ENCODE assay signal across 7 mouse cellular contexts in the genomic region with DNA sequence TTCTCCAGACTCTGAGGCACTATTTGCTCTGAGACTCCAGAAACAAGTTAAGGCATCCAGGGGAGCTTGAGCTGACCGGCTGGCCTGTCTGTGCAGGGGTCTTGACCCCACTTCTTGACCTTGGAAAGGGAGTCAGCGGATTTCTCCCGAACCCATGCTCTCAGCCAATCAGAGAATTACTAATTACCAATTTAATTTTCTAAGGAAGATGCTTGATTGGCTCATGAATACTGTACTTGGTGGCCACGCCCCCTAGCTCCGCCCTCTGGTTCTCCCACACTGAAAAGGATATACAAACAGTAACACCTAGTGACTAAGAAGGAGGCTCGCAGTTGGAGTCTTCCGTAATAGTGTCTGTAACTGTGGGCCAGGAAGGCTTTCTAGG. TPM values are rescaled to one million over a fixed set of nuclear protein-coding genes. Genes with fewer than 3 reads are reported as not detected.
DNase-seq lines count a peak whose midpoint lies in the region; ATAC-seq and TF ChIP-seq lines count a peak whose summit lies in the region.

No protein-coding gene starts in this region.

- no peak overlapping the region for H3K4me3 ChIP-seq in hindbrain, embryonic 15.5 days
- no peak overlapping the region for H3K4me3 ChIP-seq in liver, embryonic 11.5 days (ENCODE audit: low read depth, low read length)
- H3K4me3 ChIP-seq in neural tube, embryonic 13.5 days = no peak overlapping the region
- no peak overlapping the region for H3K4me3 ChIP-seq in left cerebral cortex, adult 2 months

- no peak for TF ChIP-seq CTCF in left cerebral cortex, adult 2 months (IDR thresholded peaks at IDR 0.05)

- no peak overlapping the region for H3K27ac ChIP-seq in hindbrain, embryonic 15.5 days (replicated peaks)
- no peak overlapping the region for H3K27ac ChIP-seq in liver, embryonic 11.5 days (ENCODE audit: low read depth, low read length)
- H3K27ac ChIP-seq in neural tube, embryonic 13.5 days (replicated peaks) = no peak overlapping the region
- H3K27ac ChIP-seq in left cerebral cortex, adult 2 months = no peak overlapping the region

- intact Hi-C loops in left cerebral cortex, adult 2 months (cut with DNase I) = loop anchor here (5.0 kb wide), 1 partner anchor 91 kb away; no protein-coding TSS in a partner anchor

- H3K27me3 ChIP-seq in hindbrain, embryonic 15.5 days = peaks cover 64% of the 10 kb centered on the region
- peaks cover 93% of the 10 kb centered on the region for H3K27me3 ChIP-seq in liver, embryonic 11.5 days (replicated peaks; ENCODE audit: control insufficient read depth, insufficient read depth, low read length)
- H3K27me3 ChIP-seq in neural tube, embryonic 13.5 days = peaks cover 90% of the 10 kb centered on the region

- 6% methylated on average over 7 of the region's 7 CpGs for WGBS in hindbrain, embryonic 15.5 days
- 4% methylated on average over 7 of the region's 7 CpGs for WGBS in liver, embryonic 11.5 days
- 6% methylated on average over 7 of the region's 7 CpGs for WGBS in neural tube, embryonic 13.5 days

- peak; percentile 25 for DNase-seq in Muller cell, postnatal 12 days (ENCODE audit: inconsistent ontology term)
- DNase-seq in embryo, embryonic 10.5 days (ENCODE audit: low spot score) = peak; percentile 54
- no peak for DNase-seq in liver, embryonic 11.5 days (ENCODE audit: low spot score)
- no peak for DNase-seq in layer of hippocampus, adult 18-20 months (ENCODE audit: low spot score in 2 of 2)
- DNase-seq in left cerebral cortex, adult 2 months (ENCODE audit: extremely low spot score in 1 of 2, low spot score in 2 of 2) = no peak

- no peak overlapping the region for H3K9ac ChIP-seq in hindbrain, embryonic 15.5 days
- no peak overlapping the region for H3K9ac ChIP-seq in liver, embryonic 11.5 days (ENCODE audit: low read depth, low read length)
- no peak overlapping the region for H3K9ac ChIP-seq in neural tube, embryonic 13.5 days

- H3K4me2 ChIP-seq in hindbrain, embryonic 15.5 days = peak overlapping the region; percentile 93; the same call in 1 of the 2 replicates
- H3K4me2 ChIP-seq in liver, embryonic 11.5 days = peak overlapping the region; percentile 26
- peak overlapping the region; percentile 93; the same call in 1 of the 2 replicates for H3K4me2 ChIP-seq in neural tube, embryonic 13.5 days

- peaks cover 42% of the 10 kb centered on the region for H3K4me1 ChIP-seq in hindbrain, embryonic 15.5 days (replicated peaks)
- H3K4me1 ChIP-seq in liver, embryonic 11.5 days (replicated peaks; ENCODE audit: control insufficient read depth, insufficient read depth, low read length) = peaks cover 10% of the 10 kb centered on the region
- peaks cover 39% of the 10 kb centered on the region for H3K4me1 ChIP-seq in neural tube, embryonic 13.5 days (replicated peaks)

- no peaks in the 10 kb centered on the region for H3K9me3 ChIP-seq in hindbrain, embryonic 15.5 days
- no peaks in the 10 kb centered on the region for H3K9me3 ChIP-seq in liver, embryonic 11.5 days (ENCODE audit: control insufficient read depth, low read length)
- H3K9me3 ChIP-seq in neural tube, embryonic 13.5 days = no peaks in the 10 kb centered on the region

- no peak for ATAC-seq in hindbrain, embryonic 15.5 days (ENCODE audit: low FRiP score, low read depth)
- ATAC-seq in liver, embryonic 11.5 days (replicated peaks; ENCODE audit: low FRiP score) = no peak
- no peak for ATAC-seq in neural tube, embryonic 13.5 days (ENCODE audit: low read depth)

- no peaks in the 10 kb centered on the region for H3K36me3 ChIP-seq in hindbrain, embryonic 15.5 days
- H3K36me3 ChIP-seq in liver, embryonic 11.5 days (ENCODE audit: control insufficient read depth, insufficient read depth, low read length) = no peaks in the 10 kb centered on the region
- no peaks in the 10 kb centered on the region for H3K36me3 ChIP-seq in neural tube, embryonic 13.5 days

RNA-seq across cellular contexts. Expression of a gene that starts 21.8 kb away (rescaled TPM):
- polyA plus RNA-seq in hindbrain, embryonic 15.5 days (2015; fragmentation: Nextera tagmentation; extraction: Ambion mirVana) = not detected in 2 replicates
- polyA plus RNA-seq in liver, embryonic 11.5 days (2014; fragmentation: Nextera tagmentation; extraction: Ambion mirVana) = not detected in 2 replicates
- not detected in 2 replicates for polyA plus RNA-seq in neural tube, embryonic 13.5 days (2015; fragmentation: Nextera tagmentation; extraction: Ambion mirVana)
- not detected for total RNA-seq in layer of hippocampus, adult 18-20 months (2021)
- not detected for total RNA-seq in left cerebral cortex, adult 2 months (2021)

RNA-seq across cellular contexts. Expression of a gene that starts 31.5 kb away (rescaled TPM):
- polyA plus RNA-seq in hindbrain, embryonic 15.5 days (2015; fragmentation: Nextera tagmentation; extraction: Ambion mirVana) = 0.73 and 1.8 TPM in 2 replicates
- polyA plus RNA-seq in liver, embryonic 11.5 days (2014; fragmentation: Nextera tagmentation; extraction: Ambion mirVana) = 3.1 and 3.6 TPM in 2 replicates
- 2.0 and 2.2 TPM in 2 replicates for polyA plus RNA-seq in neural tube, embryonic 13.5 days (2015; fragmentation: Nextera tagmentation; extraction: Ambion mirVana)
- 1 to 10 TPM; 1.6 to 1.7 TPM for total RNA-seq in layer of hippocampus, adult 18-20 months (2021)
- total RNA-seq in left cerebral cortex, adult 2 months (2021) = 1 to 10 TPM in 1 of 2 experiments, under 1 TPM in 1; 0.48 to 2.4 TPM

Comparison
In these comparisons a context has a peak if more than half of its experiments do, and no peak if none do; other contexts are left out.
1. DNase-seq: peak in Muller cell, postnatal 12 days (single experiment) and embryo, embryonic 10.5 days (single experiment); none in liver, embryonic 11.5 days (single experiment), layer of hippocampus, adult 18-20 months (0 of 2) and left cerebral cortex, adult 2 months (0 of 2).
2. H3K4me2 ChIP-seq: peak in every context shown above with its lines; median percentile 93 in hindbrain, embryonic 15.5 days; 93 in neural tube, embryonic 13.5 days; 26 in liver, embryonic 11.5 days.